Mouse (Mus musculus) bone marrow macrophage, adult 2 months (primary cell): ENCODE measurements around the gene Pbx1.

Source experiments
- CTCF ChIP-seq: IDR thresholded peaks from 2 replicates; pipeline ENCODE4 v1.5.1; 2012; ENCODE audit warnings: low read depth, mild to moderate bottlenecking, low read length, moderate library complexity
- POLR2A ChIP-seq: IDR thresholded peaks from 2 replicates; pipeline ENCODE4 v1.6.1; 2012; ENCODE audit warnings: mild to moderate bottlenecking, low read depth, low read length, borderline replicate concordance

GRCm38 (mm10) chr1:168243759-168244158 is 188.3 kb downstream of the Pbx1 start:
- TF ChIP-seq POLR2A (no peak), CTCF (no peak)
